Mouse (Mus musculus): ENCODE results near the gene Usp20. TPM values are rescaled to one million over a fixed set of nuclear protein-coding genes. Genes with fewer than 3 reads are reported as not detected.
"Not testable (repeated sequence)": the region's sequence is repeated elsewhere in the genome, so short reads cannot be mapped to it uniquely, and the experiment has no call there.

Gene Usp20
- polyA plus RNA-seq (2012; ENCODE audit: insufficient read depth, insufficient read length, low replicate concordance, missing spikeins): not detected in 2 replicates

GRCm38 (mm10) chr2:30981790-30982513, at the start of gene Usp20, which contains the start of gene BC005624:
TSS of gene Usp20 (plus strand) at chr2:30982279.
TSS of gene BC005624 (minus strand) at chr2:30982201.
- peak; percentile 54 for TF ChIP-seq POLR2A (IDR thresholded peaks at IDR 0.05; ENCODE audit: insufficient read depth, low read depth, low read length)
- TF ChIP-seq CTCF (IDR thresholded peaks at IDR 0.05; ENCODE audit: insufficient read depth, low read depth, low read length): no peak
- Histone ChIP-seq H3K27ac (ENCODE audit: insufficient read depth, low read depth, low read length) (peak within 1 kb of the TSS; percentile 2; the same call in 1 of the 2 replicates), H3K4me3 (ENCODE audit: insufficient read depth, low read depth, low read length) (peak within 1 kb of the TSS; percentile 63), H3K4me1 (ENCODE audit: control insufficient read depth, insufficient read depth, low read length) (peaks cover 15% of the 10 kb centered on the region)
- under 1% methylated on average over 65 of the region's 66 CpGs for WGBS

GRCm38 (mm10) chr2:30933032-30933431, 49.0 kb upstream of the Usp20 start:
- H3K4me1 ChIP-seq (ENCODE audit: control insufficient read depth, insufficient read depth, low read length): peaks cover 11% of the 10 kb centered on the region
- 77% methylated on average over 6 of the region's 6 CpGs for WGBS
- H3K27ac ChIP-seq (ENCODE audit: insufficient read depth, low read depth, low read length): no peak overlapping the region
- TF ChIP-seq POLR2A (IDR thresholded peaks at IDR 0.05; ENCODE audit: insufficient read depth, low read depth, low read length) (no peak), CTCF (IDR thresholded peaks at IDR 0.05; ENCODE audit: insufficient read depth, low read depth, low read length) (no peak)
- H3K4me3 ChIP-seq (ENCODE audit: insufficient read depth, low read depth, low read length): no peak overlapping the region

- no peak for TF ChIP-seq POLR2A (IDR thresholded peaks at IDR 0.05; ENCODE audit: insufficient read depth, low read depth, low read length)
- TF ChIP-seq CTCF (IDR thresholded peaks at IDR 0.05; ENCODE audit: insufficient read depth, low read depth, low read length): no peak
- H3K4me3 ChIP-seq (ENCODE audit: insufficient read depth, low read depth, low read length): no peak overlapping the region
- H3K4me1 ChIP-seq (ENCODE audit: control insufficient read depth, insufficient read depth, low read length): peaks cover 9% of the 10 kb centered on the region
- 21% methylated on average over 7 of the region's 7 CpGs for WGBS
- H3K27ac ChIP-seq (ENCODE audit: insufficient read depth, low read depth, low read length): no peak overlapping the region
Measured at GRCm38 (mm10) chr2:30933917-30934450, 48.1 kb upstream of the Usp20 start.

GRCm38 (mm10) chr2:30936808-30937207, 45.3 kb upstream of the Usp20 start:
- Histone ChIP-seq H3K4me1 (ENCODE audit: control insufficient read depth, insufficient read depth, low read length) (no peaks in the 10 kb centered on the region), H3K27ac (ENCODE audit: insufficient read depth, low read depth, low read length) (no peak overlapping the region), H3K4me3 (ENCODE audit: insufficient read depth, low read depth, low read length) (no peak overlapping the region)
- 69% methylated on average over 3 of the region's 3 CpGs for WGBS
- no peak for TF ChIP-seq POLR2A (IDR thresholded peaks at IDR 0.05; ENCODE audit: insufficient read depth, low read depth, low read length)
- no peak for TF ChIP-seq CTCF (IDR thresholded peaks at IDR 0.05; ENCODE audit: insufficient read depth, low read depth, low read length)

GRCm38 (mm10) chr2:30937731-30938130, 44.3 kb upstream of the Usp20 start:
- Histone ChIP-seq H3K4me3 (ENCODE audit: insufficient read depth, low read depth, low read length) (no peak overlapping the region), H3K4me1 (ENCODE audit: control insufficient read depth, insufficient read depth, low read length) (no peaks in the 10 kb centered on the region; the same call in 1 of the 2 replicates), H3K27ac (ENCODE audit: insufficient read depth, low read depth, low read length) (no peak overlapping the region)
- WGBS: 75% methylated on average over 8 of the region's 8 CpGs
- TF ChIP-seq CTCF (IDR thresholded peaks at IDR 0.05; ENCODE audit: insufficient read depth, low read depth, low read length): no peak
- no peak for TF ChIP-seq POLR2A (IDR thresholded peaks at IDR 0.05; ENCODE audit: insufficient read depth, low read depth, low read length)

- 57% methylated on average over 4 of the region's 4 CpGs for WGBS
- Histone ChIP-seq H3K4me1 (ENCODE audit: control insufficient read depth, insufficient read depth, low read length) (no peaks in the 10 kb centered on the region; the same call in 1 of the 2 replicates), H3K27ac (ENCODE audit: insufficient read depth, low read depth, low read length) (no peak overlapping the region), H3K4me3 (ENCODE audit: insufficient read depth, low read depth, low read length) (no peak overlapping the region)
- TF ChIP-seq CTCF (IDR thresholded peaks at IDR 0.05; ENCODE audit: insufficient read depth, low read depth, low read length): no peak
- no peak for TF ChIP-seq POLR2A (IDR thresholded peaks at IDR 0.05; ENCODE audit: insufficient read depth, low read depth, low read length)
Measured at GRCm38 (mm10) chr2:30938574-30938991, 43.5 kb upstream of the Usp20 start.

- H3K4me1 ChIP-seq (ENCODE audit: control insufficient read depth, insufficient read depth, low read length): no peaks in the 10 kb centered on the region; the same call in 1 of the 2 replicates
- TF ChIP-seq CTCF (IDR thresholded peaks at IDR 0.05; ENCODE audit: insufficient read depth, low read depth, low read length): no peak
- no peak for TF ChIP-seq POLR2A (IDR thresholded peaks at IDR 0.05; ENCODE audit: insufficient read depth, low read depth, low read length)
- WGBS: 94% methylated on average over 5 of the region's 5 CpGs
Measured at GRCm38 (mm10) chr2:30941586-30941985, 40.5 kb upstream of the Usp20 start.

GRCm38 (mm10) chr2:30942116-30942515, 40.0 kb upstream of the Usp20 start:
- H3K4me3 ChIP-seq (ENCODE audit: insufficient read depth, low read depth, low read length); H3K4me1 ChIP-seq (ENCODE audit: control insufficient read depth, insufficient read depth, low read length); H3K27ac ChIP-seq (ENCODE audit: insufficient read depth, low read depth, low read length): not testable (repeated sequence)
- WGBS: 46% methylated on average over 7 of the region's 7 CpGs

More at GRCm38 (mm10) chr2:30941586-30941985, 40.5 kb upstream of the Usp20 start:
- Histone ChIP-seq H3K4me3 (ENCODE audit: insufficient read depth, low read depth, low read length) (no peak overlapping the region), H3K27ac (ENCODE audit: insufficient read depth, low read depth, low read length) (no peak overlapping the region)

GRCm38 (mm10) chr2:30942603-30943011, 39.5 kb upstream of the Usp20 start:
- no peaks in the 10 kb centered on the region; the same call in 1 of the 2 replicates for H3K4me1 ChIP-seq (ENCODE audit: control insufficient read depth, insufficient read depth, low read length)
- H3K27ac ChIP-seq (ENCODE audit: insufficient read depth, low read depth, low read length): no peak overlapping the region
- TF ChIP-seq CTCF (IDR thresholded peaks at IDR 0.05; ENCODE audit: insufficient read depth, low read depth, low read length) (peak; percentile 92), POLR2A (IDR thresholded peaks at IDR 0.05; ENCODE audit: insufficient read depth, low read depth, low read length) (no peak)
- WGBS: 15% methylated on average over 16 of the region's 16 CpGs
- H3K4me3 ChIP-seq (ENCODE audit: insufficient read depth, low read depth, low read length): peak overlapping the region; percentile 61

Measured in olfactory bulb, adult 2 months (tissue).